Mouse (Mus musculus) erythroblast, embryonic 14.5 days (primary cell): ENCODE data around the gene Tufm.

ENCODE experiments used
- GATA1 ChIP-seq: IDR thresholded peaks from 2 replicates; pipeline ENCODE4 v1.6.1; 2012; ENCODE audit warnings: low read length, inconsistent platforms, mixed read lengths
- TAL1 ChIP-seq: IDR thresholded peaks from 3 replicates; pipeline ENCODE4 v1.6.1; 2012; ENCODE audit warnings: low read length, inconsistent platforms, mixed read lengths

GRCm38 (mm10) chr7:126467271-126467670 is 19.9 kb upstream of the Tufm start:
- TF ChIP-seq GATA1 = no peak
- no peak for TF ChIP-seq TAL1
